Mouse (Mus musculus) midbrain, embryonic 13.5 days (tissue): ENCODE data around the gene Arnt. TPM values are rescaled to one million over a fixed set of nuclear protein-coding genes. Genes with fewer than 3 reads are reported as not detected.
"Not testable (repeated sequence)": the region's sequence is repeated elsewhere in the genome, so short reads cannot be mapped to it uniquely, and the experiment has no call there.

ENCODE experiments used
- ATAC-seq: fragments of 200-750 bp; cut with Nextera tagmentation; 2 replicates; pipeline ENCODE4 v1.8.0; 2017; ENCODE audit warnings: mild to moderate bottlenecking, moderate TSS enrichment, moderate library complexity
- H3K27ac ChIP-seq: fragments of 300-500 bp; sonication (generic); 2 replicates; pipeline ENCODE4 v1.5.1; 2015; ENCODE audit warnings: inconsistent platforms, mild to moderate bottlenecking, moderate library complexity
- H3K27me3 ChIP-seq: fragments of 300-500 bp; sonication (generic); 2 replicates; pipeline ENCODE4 v1.6.1; 2015; ENCODE audit warnings: mild to moderate bottlenecking, inconsistent platforms
- H3K36me3 ChIP-seq: fragments of 300-500 bp; sonication (generic); 2 replicates; pipeline ENCODE4 v1.6.1; 2015; ENCODE audit warnings: mild to moderate bottlenecking, inconsistent platforms
- H3K4me1 ChIP-seq: fragments of 300-500 bp; sonication (generic); replicated peaks from 2 replicates; pipeline ENCODE4 v1.6.1; 2015; ENCODE audit warnings: inconsistent platforms
- H3K4me2 ChIP-seq: fragments of 300-500 bp; sonication (generic); replicated peaks from 2 replicates; pipeline ENCODE4 v1.6.1; 2015; ENCODE audit warnings: moderate library complexity, mild to moderate bottlenecking, inconsistent platforms
- H3K4me3 ChIP-seq: fragments of 300-500 bp; sonication (generic); replicated peaks from 2 replicates; pipeline ENCODE4 v1.5.1; 2015; ENCODE audit warnings: mild to moderate bottlenecking, inconsistent platforms
- H3K9ac ChIP-seq: fragments of 300-500 bp; sonication (generic); replicated peaks from 2 replicates; pipeline ENCODE4 v1.6.1; 2015; ENCODE audit warnings: mild to moderate bottlenecking, inconsistent platforms
- H3K9me3 ChIP-seq: fragments of 300-500 bp; sonication (generic); 2 replicates; pipeline ENCODE4 v1.6.1; 2016; ENCODE audit warnings: mild to moderate bottlenecking, inconsistent platforms
- WGBS: fragments of 180-500 bp; shearing (Covaris S2); methylation state at CpG from one replicate; pipeline ENCODE4 v1.1.7; 2015; 5-methylcytosine and 5-hydroxymethylcytosine counted together
- polyA plus RNA-seq: library from polyadenylated mRNA; unstranded; fragments of >200 nt; fragmentation: Nextera tagmentation; extraction: Ambion mirVana; gene quantifications from 2 replicates; pipeline ENCODE4 v1.2.1, GENCODE M21; 2015

Arnt gene
- polyA plus RNA-seq, 1 experiment from 2014 or later, result 26.1 TPM

GRCm38 (mm10) chr3:95538936-95539335 lies 104.7 kb downstream of the Arnt start:
- Histone ChIP-seq H3K4me1 (no peaks in the 10 kb centered on the region), H3K36me3 (no peaks in the 10 kb centered on the region), H3K4me2 (no peak overlapping the region), H3K27me3 (no peaks in the 10 kb centered on the region), H3K9ac (no peak overlapping the region), H3K27ac (no peak overlapping the region), H3K9me3 (no peaks in the 10 kb centered on the region), H3K4me3 (no peak overlapping the region)
- WGBS, result 93% methylated on average over 10 of the region's 10 CpGs
- ATAC-seq, result no peak

GRCm38 (mm10) chr3:95539837-95540236 lies 105.6 kb downstream of the Arnt start:
- Histone ChIP-seq H3K36me3 (no peaks in the 10 kb centered on the region), H3K27ac (no peak overlapping the region), H3K27me3 (no peaks in the 10 kb centered on the region), H3K9me3 (no peaks in the 10 kb centered on the region), H3K4me1 (no peaks in the 10 kb centered on the region), H3K9ac (no peak overlapping the region), H3K4me2 (no peak overlapping the region), H3K4me3 (no peak overlapping the region)
- no peak for ATAC-seq
- 96% methylated on average over 4 of the region's 4 CpGs for WGBS

GRCm38 (mm10) chr3:95541186-95541585 lies 107.0 kb downstream of the Arnt start:
- H3K4me2 ChIP-seq, H3K4me1 ChIP-seq, H3K9ac ChIP-seq, H3K27ac ChIP-seq, H3K4me3 ChIP-seq, H3K36me3 ChIP-seq, H3K9me3 ChIP-seq, H3K27me3 ChIP-seq, ATAC-seq: not testable (repeated sequence)
- WGBS, result 83% methylated on average over 2 of the region's 2 CpGs

- Histone ChIP-seq H3K9me3 (no peaks in the 10 kb centered on the region), H3K27ac (no peak overlapping the region), H3K9ac (no peak overlapping the region), H3K36me3 (no peaks in the 10 kb centered on the region), H3K4me2 (no peak overlapping the region), H3K4me3 (no peak overlapping the region), H3K4me1 (no peaks in the 10 kb centered on the region), H3K27me3 (no peaks in the 10 kb centered on the region)
- ATAC-seq, result no peak
These were observed 108.0 kb downstream of the Arnt start for GRCm38 (mm10) chr3:95542171-95542570.

- H3K27ac ChIP-seq, result no peak overlapping the region
- H3K4me3 ChIP-seq, result no peak overlapping the region
- H3K27me3 ChIP-seq, result no peaks in the 10 kb centered on the region
- no peaks in the 10 kb centered on the region for H3K36me3 ChIP-seq
- no peak overlapping the region for H3K9ac ChIP-seq
- no peaks in the 10 kb centered on the region for H3K9me3 ChIP-seq
- H3K4me2 ChIP-seq, result no peak overlapping the region
- WGBS, result 71% methylated on average over 7 of the region's 7 CpGs
- H3K4me1 ChIP-seq, result no peaks in the 10 kb centered on the region
- ATAC-seq, result no peak
These were observed 108.8 kb downstream of the Arnt start for GRCm38 (mm10) chr3:95542981-95543380.

Other genes with a start within 250 kb of the Arnt start
- gene Gabpb2, start 216.5 kb upstream of the Arnt start, polyA plus RNA-seq, result 5.5 and 5.7 TPM in 2 replicates
- 66.8 and 68.4 TPM in 2 replicates for gene Cdc42se1, start 205.7 kb upstream of the Arnt start, polyA plus RNA-seq
- 253 and 276 TPM in 2 replicates for gene Mllt11, start 202.2 kb upstream of the Arnt start, polyA plus RNA-seq
- 0.23 and 0.26 TPM in 2 replicates for gene Gm128, start 192.8 kb upstream of the Arnt start, polyA plus RNA-seq
- gene Bnipl, start 183.2 kb upstream of the Arnt start, polyA plus RNA-seq, result 0.17 TPM in 1 of 2 replicates, not detected in the other
- 47.5 and 50.5 TPM in 2 replicates for gene Mindy1, start 153.0 kb upstream of the Arnt start, polyA plus RNA-seq
- gene Prune1, start 152.3 kb upstream of the Arnt start, polyA plus RNA-seq, result 46.4 and 50.1 TPM in 2 replicates
- gene Anxa9, start 127.2 kb upstream of the Arnt start, polyA plus RNA-seq, result 0.58 and 0.63 TPM in 2 replicates
- 91.3 and 93.8 TPM in 2 replicates for gene Cers2, start 119.6 kb upstream of the Arnt start, polyA plus RNA-seq
- 45.7 and 49.9 TPM in 2 replicates for gene Setdb1, start 77.2 kb upstream of the Arnt start, polyA plus RNA-seq
- gene 4930558C23Rik, start 31.5 kb upstream of the Arnt start, polyA plus RNA-seq, result not detected in 2 replicates
- 4.8 and 5.8 TPM in 2 replicates for gene Ctsk, start 64.9 kb downstream of the Arnt start, polyA plus RNA-seq
- 10.5 and 10.6 TPM in 2 replicates for gene Ctss, start 92.4 kb downstream of the Arnt start, polyA plus RNA-seq
- not detected in 2 replicates for gene Hormad1, start 125.3 kb downstream of the Arnt start, polyA plus RNA-seq
- 35.2 and 37.7 TPM in 2 replicates for gene Golph3l, start 154.5 kb downstream of the Arnt start, polyA plus RNA-seq
- 116 TPM in 2 replicates for gene Ensa, start 190.6 kb downstream of the Arnt start, polyA plus RNA-seq
- gene Mcl1, start 224.4 kb downstream of the Arnt start, polyA plus RNA-seq, result 46.9 and 56.3 TPM in 2 replicates